Mouse (Mus musculus) thymus, adult 2 months (tissue): ENCODE measurements around the gene Mul1.

Experiments
- CTCF ChIP-seq: fragments of 200-500 bp; IDR thresholded peaks from 2 replicates; pipeline ENCODE4 v1.5.1; 2012; ENCODE audit warnings: mild to moderate bottlenecking, control low read depth, low read length, moderate library complexity, borderline replicate concordance; ENCODE audit not compliant: control insufficient read depth, poor library complexity, insufficient read depth; ENCODE audit errors: extremely low read depth
- POLR2A ChIP-seq: fragments of 200-500 bp; IDR thresholded peaks from 2 replicates; pipeline ENCODE4 v1.6.1; 2012; ENCODE audit warnings: mild to moderate bottlenecking, low read length, control low read depth, moderate library complexity; ENCODE audit not compliant: control insufficient read depth, poor library complexity, insufficient read depth; ENCODE audit errors: extremely low read depth

DNA sequence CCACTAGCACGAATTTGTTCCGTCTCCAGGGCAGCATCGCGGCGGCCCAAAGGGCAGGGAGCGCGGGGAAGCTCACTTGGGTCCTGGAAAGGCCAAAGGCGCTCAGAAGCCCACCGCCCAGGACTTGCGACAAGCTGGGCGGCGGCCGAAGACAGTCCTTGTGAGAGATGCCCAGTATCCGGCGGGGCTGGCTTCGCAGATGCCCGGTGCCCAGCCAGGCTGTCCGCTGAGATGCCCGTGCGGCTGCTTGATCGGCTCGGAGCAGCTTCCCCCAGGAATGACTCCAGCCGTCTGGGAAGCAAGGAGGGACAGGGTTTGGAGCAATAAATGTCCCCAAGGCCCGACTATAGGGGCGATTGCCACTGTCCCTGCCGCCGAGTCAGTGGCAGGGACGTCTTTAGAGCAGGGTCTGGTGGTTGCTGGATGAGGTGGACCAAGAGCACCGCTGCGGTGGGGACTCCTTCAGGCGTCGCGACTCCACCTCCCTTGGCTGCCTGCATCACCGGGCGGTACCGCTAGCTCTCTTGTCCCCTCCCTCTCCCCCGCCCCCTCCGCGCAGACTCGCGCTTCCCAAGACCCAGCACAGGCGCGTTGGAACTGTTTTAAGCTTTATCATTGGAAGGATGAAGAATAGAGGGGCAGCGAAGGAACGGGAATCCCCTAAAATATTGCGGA, 38.4 kb upstream of the Mul1 start, which contains the start of gene Fam43b:
- no peak for TF ChIP-seq CTCF
- TF ChIP-seq POLR2A, result no peak
